Mouse (Mus musculus) kidney, embryonic 16.5 days (tissue): Measurements from ENCODE around the gene Srsf3. TPM values are rescaled to one million over a fixed set of nuclear protein-coding genes. Genes with fewer than 3 reads are reported as not detected.
"Not testable (repeated sequence)": the region's sequence is repeated elsewhere in the genome, so short reads cannot be mapped to it uniquely, and the experiment has no call there.

Source experiments
- ATAC-seq: fragments of 200-750 bp; cut with Nextera tagmentation; 2 replicates; pipeline ENCODE4 v1.8.0; 2017; ENCODE audit warnings: moderate TSS enrichment; ENCODE audit not compliant: low FRiP score, low TSS enrichment
- H3K27ac ChIP-seq: fragments of 300-500 bp; sonication (generic); 2 replicates; pipeline ENCODE4 v1.5.1; 2014; ENCODE audit warnings: low read length
- H3K27me3 ChIP-seq: fragments of 300-500 bp; sonication (generic); 2 replicates; pipeline ENCODE4 v1.6.1; 2014; ENCODE audit warnings: low read length, control low read depth, mixed read lengths; ENCODE audit not compliant: insufficient read depth
- H3K36me3 ChIP-seq: fragments of 300-500 bp; sonication (generic); 2 replicates; pipeline ENCODE4 v1.6.1; 2014; ENCODE audit warnings: low read length, control low read depth, mixed read lengths; ENCODE audit not compliant: insufficient read depth
- H3K4me1 ChIP-seq: fragments of 300-500 bp; sonication (generic); 2 replicates; pipeline ENCODE4 v1.6.1; 2014; ENCODE audit warnings: low read length, control low read depth, mixed read lengths; ENCODE audit not compliant: insufficient read depth
- H3K4me2 ChIP-seq: fragments of 300-500 bp; sonication (generic); replicated peaks from 2 replicates; pipeline ENCODE4 v1.6.1; 2014; ENCODE audit warnings: low read depth, low read length
- H3K4me3 ChIP-seq: fragments of 300-500 bp; sonication (generic); 2 replicates; pipeline ENCODE4 v1.5.1; 2014; ENCODE audit warnings: mild to moderate bottlenecking, low read length
- H3K9ac ChIP-seq: fragments of 300-500 bp; sonication (generic); replicated peaks from 2 replicates; pipeline ENCODE4 v1.6.1; 2014; ENCODE audit warnings: low read length
- H3K9me3 ChIP-seq: fragments of 300-500 bp; sonication (generic); 2 replicates; pipeline ENCODE4 v1.6.1; 2016; ENCODE audit warnings: low read length, control low read depth
- WGBS: fragments of 180-500 bp; shearing (Covaris S2); extraction: QIAGEN DNeasy Blood & Tissue Kit; methylation state at CpG from one replicate; pipeline ENCODE4 v1.1.7; 2014; 5-methylcytosine and 5-hydroxymethylcytosine counted together
- polyA plus RNA-seq: library from polyadenylated mRNA; unstranded; fragments of >200 nt; fragmentation: Nextera tagmentation; extraction: Ambion mirVana; gene quantifications from 2 replicates; pipeline ENCODE4 v1.2.1, GENCODE M21; 2015

Gene Srsf3
- polyA plus RNA-seq, 1 experiment from 2014 or later = 597 TPM

GRCm38 (mm10) chr17:29026652-29027356 lies 5.6 kb upstream of the Srsf3 start:
- no peak overlapping the region for H3K4me2 ChIP-seq
- H3K9me3 ChIP-seq = no peaks in the 10 kb centered on the region
- no peak overlapping the region for H3K4me3 ChIP-seq
- no peak overlapping the region for H3K9ac ChIP-seq
- H3K27me3 ChIP-seq = no peaks in the 10 kb centered on the region
- ATAC-seq = no peak
- 42% methylated on average over 5 of the region's 5 CpGs for WGBS
- no peaks in the 10 kb centered on the region for H3K36me3 ChIP-seq
- peak overlapping the region; percentile 80 for H3K27ac ChIP-seq
- peaks cover 36% of the 10 kb centered on the region for H3K4me1 ChIP-seq

- WGBS = 85% methylated on average over 6 of the region's 6 CpGs
- Histone ChIP-seq H3K36me3 (no peaks in the 10 kb centered on the region), H3K27ac (no peak overlapping the region), H3K9ac (no peak overlapping the region), H3K9me3 (no peaks in the 10 kb centered on the region), H3K4me2 (no peak overlapping the region), H3K4me1 (peaks cover 28% of the 10 kb centered on the region), H3K4me3 (no peak overlapping the region), H3K27me3 (no peaks in the 10 kb centered on the region)
- no peak for ATAC-seq
Observed at GRCm38 (mm10) chr17:29030321-29031034, 1.9 kb upstream of the Srsf3 start.

GRCm38 (mm10) chr17:29031085-29031711 lies 1.2 kb upstream of the Srsf3 start:
- Histone ChIP-seq H3K4me1 (peaks cover 24% of the 10 kb centered on the region), H3K9ac (peak overlapping the region; percentile 98), H3K27ac (peak overlapping the region; percentile 100), H3K4me2 (peak overlapping the region; percentile 77), H3K4me3 (peak overlapping the region; percentile 95)
- WGBS = 33% methylated on average over 7 of the region's 7 CpGs
- H3K9me3 ChIP-seq, ATAC-seq, H3K36me3 ChIP-seq, H3K27me3 ChIP-seq: not testable (repeated sequence)

- Histone ChIP-seq H3K4me2 (peak overlapping the region; percentile 77), H3K9me3 (no peaks in the 10 kb centered on the region), H3K4me3 (peak overlapping the region; percentile 95), H3K27me3 (no peaks in the 10 kb centered on the region), H3K27ac (peak overlapping the region; percentile 100), H3K36me3 (peaks cover 7% of the 10 kb centered on the region), H3K9ac (peak overlapping the region; percentile 98), H3K4me1 (peaks cover 24% of the 10 kb centered on the region)
- 1% methylated on average over 26 of the region's 26 CpGs for WGBS
- peak; percentile 25; the same call in 1 of the 2 replicates for ATAC-seq
Observed at GRCm38 (mm10) chr17:29031771-29032273, 606 bp upstream of the Srsf3 start.

- H3K4me1 ChIP-seq = peaks cover 24% of the 10 kb centered on the region
- peak overlapping the region; percentile 98 for H3K9ac ChIP-seq
- H3K4me3 ChIP-seq = peak overlapping the region; percentile 95
- H3K27ac ChIP-seq = peak overlapping the region; percentile 100
- ATAC-seq = no peak
- H3K9me3 ChIP-seq = no peaks in the 10 kb centered on the region
- peaks cover 23% of the 10 kb centered on the region for H3K36me3 ChIP-seq
- 0% methylated on average over 6 of the region's 6 CpGs for WGBS
- no peaks in the 10 kb centered on the region for H3K27me3 ChIP-seq
- H3K4me2 ChIP-seq = peak overlapping the region; percentile 73
Observed at GRCm38 (mm10) chr17:29033569-29034061, 1.2 kb downstream of the Srsf3 start.

- Histone ChIP-seq H3K36me3 (peaks cover 27% of the 10 kb centered on the region), H3K27ac (peak overlapping the region; percentile 100; the same call in 1 of the 2 replicates), H3K9ac (peak overlapping the region; percentile 98), H3K4me2 (peak overlapping the region; percentile 73), H3K9me3 (no peaks in the 10 kb centered on the region), H3K4me3 (peak overlapping the region; percentile 95), H3K4me1 (peaks cover 24% of the 10 kb centered on the region), H3K27me3 (no peaks in the 10 kb centered on the region)
- no peak for ATAC-seq
Observed at GRCm38 (mm10) chr17:29034264-29034663, 1.8 kb downstream of the Srsf3 start.

GRCm38 (mm10) chr17:29035506-29035905 lies 3.1 kb downstream of the Srsf3 start:
- H3K4me3 ChIP-seq = peak overlapping the region; percentile 95
- no peak for ATAC-seq
- H3K4me2 ChIP-seq = peak overlapping the region; percentile 73
- H3K9ac ChIP-seq = peak overlapping the region; percentile 56
- H3K9me3 ChIP-seq = no peaks in the 10 kb centered on the region
- no peak overlapping the region for H3K27ac ChIP-seq
- peaks cover 28% of the 10 kb centered on the region for H3K4me1 ChIP-seq
- H3K36me3 ChIP-seq = peaks cover 38% of the 10 kb centered on the region
- H3K27me3 ChIP-seq = no peaks in the 10 kb centered on the region

- H3K4me2 ChIP-seq = no peak overlapping the region
- 60% methylated on average over 11 of the region's 11 CpGs for WGBS
- H3K27me3 ChIP-seq = no peaks in the 10 kb centered on the region
- H3K9ac ChIP-seq = no peak overlapping the region
- H3K4me1 ChIP-seq = peaks cover 23% of the 10 kb centered on the region
- peaks cover 56% of the 10 kb centered on the region for H3K36me3 ChIP-seq
- no peak overlapping the region for H3K27ac ChIP-seq
- ATAC-seq = no peak
- H3K4me3 ChIP-seq = no peak overlapping the region
- H3K9me3 ChIP-seq = no peaks in the 10 kb centered on the region
Observed at GRCm38 (mm10) chr17:29039351-29039750, 6.9 kb downstream of the Srsf3 start.

GRCm38 (mm10) chr17:29041632-29042031 lies 9.2 kb downstream of the Srsf3 start:
- not testable (repeated sequence) for H3K27ac ChIP-seq, H3K9me3 ChIP-seq, H3K4me3 ChIP-seq, H3K27me3 ChIP-seq, ATAC-seq, H3K4me2 ChIP-seq, H3K9ac ChIP-seq
- H3K4me1 ChIP-seq = peaks cover 12% of the 10 kb centered on the region; the same call in 1 of the 2 replicates
- peaks cover 70% of the 10 kb centered on the region for H3K36me3 ChIP-seq
- WGBS = 89% methylated on average over 3 of the region's 3 CpGs
